Mouse (Mus musculus): Measurements from ENCODE around the gene Ccdc85b. TPM values are rescaled to one million over a fixed set of nuclear protein-coding genes. Genes with fewer than 3 reads are reported as not detected.
A peak's percentile ranks its signal among the peaks of the same experiment; 100 is the strongest.

The Ccdc85b gene
- polyA plus RNA-seq, 1 experiment = 30.5 TPM

- peaks cover 43% of the 10 kb centered on the region for H3K36me3 ChIP-seq (ENCODE audit: control insufficient read depth, insufficient read depth)
- H3K79me3 ChIP-seq (ENCODE audit: low read depth) = peaks cover 35% of the 10 kb centered on the region
- peak overlapping the region; percentile 27 for H3K4me3 ChIP-seq (ENCODE audit: insufficient read depth, poor library complexity, severe bottlenecking)
- no peaks in the 10 kb centered on the region for H3K27me3 ChIP-seq (ENCODE audit: control insufficient read depth, insufficient read depth, insufficient read length)
- H3K79me2 ChIP-seq (ENCODE audit: control insufficient read depth, insufficient read depth) = peaks cover 57% of the 10 kb centered on the region
- H3ac ChIP-seq (ENCODE audit: control insufficient read depth, insufficient read length, low read depth) = peak overlapping the region; percentile 67
- no peak for TF ChIP-seq USF1 (IDR thresholded peaks at IDR 0.05; ENCODE audit: low read depth)
- no peak for TF ChIP-seq CTCF (IDR thresholded peaks at IDR 0.05; ENCODE audit: control insufficient read depth, insufficient read depth, insufficient read length)
- peak; percentile 67 for TF ChIP-seq MYOD1 (IDR thresholded peaks at IDR 0.05; ENCODE audit: control insufficient read depth, insufficient read length, low read depth)
- no peak for TF ChIP-seq FOSL1 (IDR thresholded peaks at IDR 0.05; ENCODE audit: insufficient read depth, low read length, poor library complexity, severe bottlenecking)
- TF ChIP-seq CEBPB (IDR thresholded peaks at IDR 0.05; ENCODE audit: low read depth) = no peak
Observed at GRCm38 (mm10) chr19:5488878-5489571, 31.3 kb upstream of the Ccdc85b start.

DNA sequence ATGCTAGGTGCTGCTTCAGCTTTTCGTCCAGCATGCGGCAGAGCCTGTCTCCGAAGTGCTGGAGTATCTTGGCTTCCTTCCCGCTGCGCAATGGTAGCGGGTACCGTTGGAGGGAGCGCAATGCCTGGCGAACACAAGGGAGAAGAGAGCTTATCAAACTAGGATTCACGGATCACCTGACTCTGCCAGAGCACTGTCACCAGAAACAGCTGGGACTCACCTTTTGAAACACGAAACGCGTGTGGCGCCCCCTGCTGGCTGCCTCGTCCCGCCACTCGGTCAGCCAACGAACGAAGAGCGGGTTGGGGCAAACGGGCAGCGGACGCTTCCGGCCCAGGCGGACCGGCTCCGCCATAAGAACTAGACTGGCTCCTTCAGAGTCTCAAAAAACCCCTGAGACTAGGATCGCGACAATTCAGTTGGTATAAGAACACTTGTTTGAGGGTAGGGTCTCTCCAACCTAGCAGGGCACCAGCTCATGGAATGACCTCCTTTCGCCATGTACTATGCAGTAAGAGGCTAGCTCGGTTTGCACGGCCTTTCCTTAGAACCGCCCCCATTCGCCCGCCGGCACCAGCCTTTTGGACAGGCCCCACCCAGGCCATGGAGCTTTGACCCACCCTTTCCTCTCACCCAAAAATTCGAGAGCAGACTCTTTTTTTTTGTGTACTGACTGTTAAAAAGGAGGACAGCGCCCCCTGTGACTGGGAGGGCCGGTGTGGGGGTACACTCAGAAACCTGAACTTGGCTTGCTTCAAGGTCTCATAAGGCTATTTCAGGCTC is 30.3 kb upstream of the Ccdc85b start, which contains the start of gene Mus81:
Mus81 (minus strand) TSS at position 635 of the 783 bp plus-strand sequence.
- H3ac ChIP-seq (ENCODE audit: control insufficient read depth, insufficient read length, low read depth) = peak within 1 kb of the TSS; percentile 77
- H3K4me3 ChIP-seq (ENCODE audit: insufficient read depth, poor library complexity, severe bottlenecking) = peak within 1 kb of the TSS; percentile 61
- H3K79me2 ChIP-seq (ENCODE audit: control insufficient read depth, insufficient read depth) = peaks cover 46% of the 10 kb centered on the region
- peaks cover 26% of the 10 kb centered on the region for H3K79me3 ChIP-seq (ENCODE audit: low read depth)
- TF ChIP-seq CTCF (IDR thresholded peaks at IDR 0.05; ENCODE audit: control insufficient read depth, insufficient read depth, insufficient read length) = peak; percentile 94
- peak; percentile 43 for TF ChIP-seq MYOD1 (IDR thresholded peaks at IDR 0.05; ENCODE audit: control insufficient read depth, insufficient read length, low read depth)
- TF ChIP-seq FOSL1 (IDR thresholded peaks at IDR 0.05; ENCODE audit: insufficient read depth, low read length, poor library complexity, severe bottlenecking) = no peak
- no peak for TF ChIP-seq USF1 (IDR thresholded peaks at IDR 0.05; ENCODE audit: low read depth)
- peak; percentile 59 for TF ChIP-seq MAX (IDR thresholded peaks at IDR 0.05)
- H3K27me3 ChIP-seq (ENCODE audit: control insufficient read depth, insufficient read depth, insufficient read length) = no peaks in the 10 kb centered on the region
- H3K36me3 ChIP-seq (ENCODE audit: control insufficient read depth, insufficient read depth) = peaks cover 43% of the 10 kb centered on the region

DNA sequence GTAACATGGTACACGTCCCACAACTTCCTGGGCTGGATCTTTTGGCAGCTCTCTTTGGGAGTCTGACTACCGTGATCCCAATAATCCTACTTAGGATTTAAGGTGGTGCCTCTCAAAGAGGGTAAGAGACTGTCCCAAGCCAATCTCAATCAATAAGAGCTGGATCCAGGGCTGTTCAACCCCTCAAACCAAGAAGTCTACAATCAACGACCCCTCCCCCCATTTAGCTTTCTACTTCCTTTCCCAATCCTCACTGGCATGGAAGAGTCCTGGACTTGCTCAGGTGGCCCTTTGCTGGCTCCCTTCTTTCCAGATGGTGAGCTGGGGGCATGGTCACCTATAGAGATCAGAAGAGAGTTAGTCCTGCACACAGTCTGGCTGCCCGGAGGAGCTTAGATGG is 29.1 kb upstream of the Ccdc85b start:
- TF ChIP-seq MAX (IDR thresholded peaks at IDR 0.05) (no peak), CEBPB (IDR thresholded peaks at IDR 0.05; ENCODE audit: low read depth) (no peak), USF1 (IDR thresholded peaks at IDR 0.05; ENCODE audit: low read depth) (no peak), MYOD1 (IDR thresholded peaks at IDR 0.05; ENCODE audit: control insufficient read depth, insufficient read length, low read depth) (no peak), CTCF (IDR thresholded peaks at IDR 0.05; ENCODE audit: control insufficient read depth, insufficient read depth, insufficient read length) (no peak), FOSL1 (IDR thresholded peaks at IDR 0.05; ENCODE audit: insufficient read depth, low read length, poor library complexity, severe bottlenecking) (no peak), MYOG (IDR thresholded peaks at IDR 0.05; ENCODE audit: control insufficient read depth, extremely low read depth, insufficient read length) (no peak)
- Histone ChIP-seq H3ac (ENCODE audit: control insufficient read depth, insufficient read length, low read depth) (peak overlapping the region; percentile 27), H3K36me3 (ENCODE audit: control insufficient read depth, insufficient read depth) (peaks cover 42% of the 10 kb centered on the region), H3K4me3 (ENCODE audit: insufficient read depth, poor library complexity, severe bottlenecking) (no peak overlapping the region), H3K79me2 (ENCODE audit: control insufficient read depth, insufficient read depth) (peaks cover 34% of the 10 kb centered on the region), H3K27me3 (ENCODE audit: control insufficient read depth, insufficient read depth, insufficient read length) (no peaks in the 10 kb centered on the region), H3K79me3 (ENCODE audit: low read depth) (peaks cover 14% of the 10 kb centered on the region)

DNA sequence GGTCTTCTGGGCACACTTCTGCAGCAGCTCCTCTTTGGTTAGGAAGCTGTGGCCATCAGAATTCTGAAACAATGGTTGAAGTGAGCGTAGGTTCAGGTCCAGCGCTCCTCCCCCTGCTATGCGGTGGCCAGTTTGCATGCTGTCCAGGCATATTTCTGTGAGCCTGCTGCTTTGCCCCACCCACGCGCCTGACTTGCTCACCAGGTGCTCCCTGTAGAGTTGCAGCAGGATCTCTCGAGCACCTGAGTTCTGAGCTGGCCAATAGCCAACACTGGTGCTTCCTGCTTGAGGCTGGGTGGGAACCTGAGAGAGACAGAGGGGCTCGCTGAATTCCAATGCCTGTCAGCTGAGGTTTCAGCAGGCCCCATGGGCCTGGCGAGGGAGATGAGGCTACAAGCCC is 28.6 kb upstream of the Ccdc85b start:
- TF ChIP-seq USF1 (IDR thresholded peaks at IDR 0.05; ENCODE audit: low read depth) (no peak), MAX (IDR thresholded peaks at IDR 0.05) (no peak), FOSL1 (IDR thresholded peaks at IDR 0.05; ENCODE audit: insufficient read depth, low read length, poor library complexity, severe bottlenecking) (no peak), CEBPB (IDR thresholded peaks at IDR 0.05; ENCODE audit: low read depth) (no peak), MYOD1 (IDR thresholded peaks at IDR 0.05; ENCODE audit: control insufficient read depth, insufficient read length, low read depth) (no peak), MYOG (IDR thresholded peaks at IDR 0.05; ENCODE audit: control insufficient read depth, extremely low read depth, insufficient read length) (no peak), CTCF (IDR thresholded peaks at IDR 0.05; ENCODE audit: control insufficient read depth, insufficient read depth, insufficient read length) (no peak)
- Histone ChIP-seq H3ac (ENCODE audit: control insufficient read depth, insufficient read length, low read depth) (no peak overlapping the region), H3K79me3 (ENCODE audit: low read depth) (peaks cover 9% of the 10 kb centered on the region), H3K4me3 (ENCODE audit: insufficient read depth, poor library complexity, severe bottlenecking) (no peak overlapping the region), H3K79me2 (ENCODE audit: control insufficient read depth, insufficient read depth) (peaks cover 30% of the 10 kb centered on the region), H3K27me3 (ENCODE audit: control insufficient read depth, insufficient read depth, insufficient read length) (no peaks in the 10 kb centered on the region), H3K36me3 (ENCODE audit: control insufficient read depth, insufficient read depth) (peaks cover 43% of the 10 kb centered on the region)

- Histone ChIP-seq H3K79me3 (ENCODE audit: low read depth) (peaks cover 4% of the 10 kb centered on the region), H3ac (ENCODE audit: control insufficient read depth, insufficient read length, low read depth) (no peak overlapping the region), H3K4me3 (ENCODE audit: insufficient read depth, poor library complexity, severe bottlenecking) (no peak overlapping the region), H3K36me3 (ENCODE audit: control insufficient read depth, insufficient read depth) (peaks cover 47% of the 10 kb centered on the region), H3K27me3 (ENCODE audit: control insufficient read depth, insufficient read depth, insufficient read length) (no peaks in the 10 kb centered on the region), H3K79me2 (ENCODE audit: control insufficient read depth, insufficient read depth) (peaks cover 25% of the 10 kb centered on the region)
- TF ChIP-seq CTCF (IDR thresholded peaks at IDR 0.05; ENCODE audit: control insufficient read depth, insufficient read depth, insufficient read length) (no peak), FOSL1 (IDR thresholded peaks at IDR 0.05; ENCODE audit: insufficient read depth, low read length, poor library complexity, severe bottlenecking) (no peak), MYOG (IDR thresholded peaks at IDR 0.05; ENCODE audit: control insufficient read depth, extremely low read depth, insufficient read length) (no peak), USF1 (IDR thresholded peaks at IDR 0.05; ENCODE audit: low read depth) (no peak), MAX (IDR thresholded peaks at IDR 0.05) (no peak), CEBPB (IDR thresholded peaks at IDR 0.05; ENCODE audit: low read depth) (no peak), MYOD1 (IDR thresholded peaks at IDR 0.05; ENCODE audit: control insufficient read depth, insufficient read length, low read depth) (no peak)
Observed at GRCm38 (mm10) chr19:5485821-5486220, 28.1 kb upstream of the Ccdc85b start.

All from C2C12 (cell line).